Mouse (Mus musculus) T-helper 2 cell (primary cell): ENCODE results near the gene Acox2.

Experiments
- in situ Hi-C: fragments of 300-600 bp; cut with MboI, MseI; formaldehyde crosslinking; loops from one replicate; pipeline ENCODE4 v1.15.1; 2025; ENCODE audit warnings: high pct_unique_total_duplicates

Gene Acox2

DNA sequence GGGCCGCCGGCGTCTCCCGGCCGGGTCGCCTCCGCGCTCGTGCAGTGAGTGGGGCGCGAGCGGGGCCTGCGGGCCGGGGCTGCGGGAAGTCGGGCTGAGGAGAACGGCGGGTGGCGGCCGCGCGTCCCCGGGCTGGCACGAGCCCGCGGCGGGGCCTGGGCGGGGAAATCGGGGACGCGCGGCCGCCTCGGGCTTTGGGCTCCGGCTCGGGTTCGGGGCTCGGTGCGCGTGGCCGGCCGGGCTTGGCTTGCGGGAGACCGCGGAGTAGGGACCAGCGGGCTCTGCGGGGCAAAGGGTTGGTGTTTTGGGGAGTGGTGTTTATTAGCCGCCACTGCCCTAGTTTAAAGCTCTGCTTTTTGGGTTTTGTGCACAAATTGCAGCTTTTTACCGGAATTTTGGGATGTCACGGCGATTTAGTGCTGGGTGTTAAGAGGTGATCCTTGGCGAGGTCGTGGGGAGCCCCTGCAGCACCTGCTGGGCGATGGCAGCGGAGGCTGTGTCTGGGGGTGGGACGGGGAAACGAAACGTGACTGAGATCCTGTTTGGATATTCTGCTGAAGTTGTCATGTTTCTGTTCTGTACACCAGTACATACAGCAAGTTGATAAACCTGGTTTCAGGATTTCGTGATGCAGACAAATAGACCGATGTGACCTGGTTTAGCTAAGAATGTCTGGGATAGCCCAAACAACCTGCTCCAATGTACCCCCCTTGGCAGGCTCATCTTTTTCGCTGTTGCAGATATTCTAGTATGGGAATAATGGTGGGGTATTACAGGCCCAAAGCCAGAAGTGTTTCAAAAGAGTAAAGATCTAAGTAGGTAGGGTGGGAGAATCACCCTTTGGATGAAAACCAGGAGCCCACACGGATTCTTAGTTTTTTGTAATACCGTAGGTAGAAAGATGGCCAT lies 44.6 kb downstream of the Acox2 start:
- in situ Hi-C loops = no loop called here

GRCm38 (mm10) chr14:8213803-8214224 lies 45.3 kb downstream of the Acox2 start, which contains the start of gene Kctd6:
Gene Kctd6, plus strand, starts transcription at chr14:8214140.
- in situ Hi-C loops = no loop called here

DNA sequence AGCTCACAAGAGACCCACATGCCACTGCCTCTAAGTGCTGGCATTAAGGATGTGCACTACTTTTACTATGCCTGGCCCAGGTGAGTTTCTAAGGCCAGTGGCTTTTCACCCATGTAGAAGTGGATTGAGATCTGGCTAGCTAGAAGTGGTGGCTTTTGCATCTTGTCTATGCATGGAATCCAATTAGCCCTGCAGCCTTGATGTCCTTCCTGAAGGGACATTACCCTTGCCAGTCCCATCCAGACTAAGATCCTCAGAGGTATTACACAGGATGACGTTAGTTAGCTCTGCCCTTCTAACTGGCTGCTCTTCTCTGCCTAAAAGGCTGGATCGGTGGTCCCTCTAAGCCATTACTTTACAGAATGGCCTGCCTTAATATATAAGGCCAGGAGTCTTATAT lies 46.2 kb downstream of the Acox2 start:
- in situ Hi-C loops = no loop called here

GRCm38 (mm10) chr14:8209896-8210295 lies 49.3 kb downstream of the Acox2 start:
- in situ Hi-C loops = no loop called here

- in situ Hi-C loops = no loop called here
Measured at GRCm38 (mm10) chr14:8208876-8209275, 50.3 kb downstream of the Acox2 start.

DNA sequence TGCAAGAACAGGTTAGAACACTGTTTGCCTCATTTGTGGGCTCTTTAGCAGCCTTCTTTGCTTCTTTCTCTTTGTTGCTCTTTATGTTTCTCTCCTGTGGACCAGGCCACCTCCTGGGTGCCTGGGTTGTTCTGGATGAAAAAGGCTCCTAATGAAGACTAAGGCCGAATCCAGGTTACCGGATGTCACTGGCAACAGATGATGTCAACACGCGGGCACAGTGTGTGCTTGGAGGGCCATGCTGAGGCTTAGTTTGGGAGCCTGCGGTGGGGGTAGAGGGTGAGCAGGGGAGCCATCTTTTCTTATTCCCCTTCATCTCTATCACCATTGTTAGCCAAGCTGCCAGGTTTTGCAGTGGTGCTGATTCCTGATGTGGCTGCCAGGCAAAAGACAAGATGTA lies 51.6 kb downstream of the Acox2 start:
- in situ Hi-C loops = no loop called here

DNA sequence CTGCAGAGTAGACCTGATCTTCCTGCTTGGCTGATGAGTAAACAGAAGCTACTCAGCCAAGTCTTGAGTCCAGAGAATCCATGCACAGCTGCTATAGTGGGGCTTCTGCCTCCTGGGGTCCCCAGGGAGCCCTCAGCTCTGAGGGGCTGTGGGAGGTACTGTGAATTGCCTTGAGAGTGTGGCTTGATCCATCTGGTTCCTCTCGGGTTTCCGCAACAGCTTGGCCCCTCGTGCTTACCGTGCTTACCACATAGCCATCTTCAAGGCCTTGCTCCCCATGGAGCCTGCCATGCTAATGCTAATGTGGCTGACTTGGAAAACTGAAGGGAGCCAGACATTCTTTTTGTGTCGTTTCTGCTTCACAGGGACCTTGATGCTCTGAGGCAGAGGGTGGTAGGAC lies 52.0 kb downstream of the Acox2 start:
- in situ Hi-C loops = no loop called here

- in situ Hi-C loops = no loop called here
Measured at GRCm38 (mm10) chr14:8206179-8206910, 52.8 kb downstream of the Acox2 start.

DNA sequence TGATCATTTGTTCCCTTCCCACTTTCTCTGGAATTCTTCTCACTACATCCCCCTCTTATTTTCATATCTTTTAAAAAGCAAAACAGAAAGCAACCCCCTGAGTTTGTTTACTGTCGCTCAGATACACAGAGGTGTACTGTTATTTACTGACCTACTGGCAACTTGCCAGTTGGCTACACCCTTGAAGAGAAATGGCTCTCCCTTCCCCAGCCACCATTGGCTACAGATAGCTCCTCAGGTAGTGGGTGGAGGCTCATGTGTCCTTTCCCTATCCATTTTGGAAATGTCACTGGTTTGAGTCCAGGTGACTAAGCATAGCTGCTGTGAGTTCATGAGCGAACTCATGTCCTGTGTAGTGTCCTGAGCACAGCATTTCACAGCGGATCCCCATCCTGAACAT lies 57.4 kb downstream of the Acox2 start:
- in situ Hi-C loops = no loop called here

DNA sequence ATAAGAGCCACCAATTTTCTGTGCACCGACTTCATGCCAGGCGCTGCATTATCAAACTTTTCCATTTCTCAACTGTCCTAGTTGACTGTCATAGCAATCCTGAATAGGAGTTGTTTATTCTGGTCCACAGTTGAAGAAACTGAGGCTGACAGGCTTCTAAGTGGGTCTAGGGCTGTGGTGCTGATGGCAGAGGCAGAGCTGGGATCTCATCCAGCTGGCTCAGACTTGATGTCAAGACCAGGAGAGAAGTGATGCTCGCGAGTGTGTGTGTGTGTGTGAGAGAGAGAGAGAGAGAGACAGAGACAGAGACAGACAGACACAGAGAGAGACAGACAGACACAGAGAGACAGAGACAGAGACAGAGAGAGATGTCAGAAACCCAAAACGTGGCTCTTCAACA lies 58.4 kb downstream of the Acox2 start:
- in situ Hi-C loops = no loop called here

- in situ Hi-C loops = no loop called here
Measured at GRCm38 (mm10) chr14:8192727-8193126, 66.4 kb downstream of the Acox2 start.

GRCm38 (mm10) chr14:8191331-8191965 lies 67.7 kb downstream of the Acox2 start:
- in situ Hi-C loops = no loop called here

DNA sequence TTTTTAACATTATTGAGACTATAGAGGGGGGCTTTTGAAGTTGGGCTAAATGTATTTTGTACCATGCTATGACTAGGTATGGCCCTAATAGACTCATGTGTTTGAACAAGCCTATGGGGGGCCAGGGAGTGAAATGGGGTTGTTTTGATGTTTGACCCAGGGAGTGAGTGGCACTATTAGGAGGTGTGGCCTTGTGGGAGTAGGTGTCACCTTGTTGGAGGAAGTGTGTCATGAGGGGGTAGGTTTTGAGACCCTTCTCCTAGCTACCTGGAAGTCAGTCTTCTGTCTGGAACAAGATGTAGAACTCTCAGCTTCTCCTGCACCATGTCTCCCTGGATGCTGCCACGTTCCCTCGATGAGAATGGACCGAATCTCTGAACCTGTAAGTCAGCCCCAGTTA lies 68.6 kb downstream of the Acox2 start:
- in situ Hi-C loops = no loop called here

DNA sequence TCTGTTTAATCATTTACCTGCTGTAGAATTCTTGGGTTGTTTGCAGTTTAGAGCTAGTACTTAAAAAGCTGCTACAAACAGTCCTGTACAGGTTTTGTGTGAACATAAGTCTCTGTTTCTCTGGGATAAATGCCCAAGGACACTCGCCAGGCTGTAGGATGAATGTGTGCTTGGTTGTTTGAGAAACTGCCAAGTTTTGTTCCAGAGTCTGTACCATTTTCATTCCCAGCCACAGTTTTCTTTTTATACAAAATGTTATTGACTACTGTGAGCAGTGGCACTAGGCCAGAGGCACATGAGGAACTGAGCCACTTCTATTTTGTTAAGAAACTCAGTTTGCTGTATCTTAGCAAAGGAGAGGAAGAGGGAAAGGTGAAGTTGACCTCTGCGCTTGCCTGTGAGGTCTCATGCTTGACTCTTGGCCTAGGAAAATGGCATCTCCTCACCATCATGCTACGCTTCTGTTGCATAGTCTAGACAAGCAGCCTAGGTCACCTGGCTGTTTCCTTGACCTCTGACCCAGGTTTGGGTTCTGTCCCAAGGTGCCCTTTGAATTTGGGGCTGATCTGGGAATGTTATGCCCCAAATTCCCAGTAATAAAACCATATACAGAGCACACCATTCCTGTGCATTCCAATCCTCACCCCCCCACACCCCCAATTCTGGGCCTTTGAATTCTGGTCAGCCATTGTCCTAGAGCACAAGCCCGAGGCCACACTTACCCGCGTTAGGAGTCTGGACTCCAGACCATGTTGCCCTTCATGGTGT lies 72.7 kb downstream of the Acox2 start:
- in situ Hi-C loops = no loop called here

DNA sequence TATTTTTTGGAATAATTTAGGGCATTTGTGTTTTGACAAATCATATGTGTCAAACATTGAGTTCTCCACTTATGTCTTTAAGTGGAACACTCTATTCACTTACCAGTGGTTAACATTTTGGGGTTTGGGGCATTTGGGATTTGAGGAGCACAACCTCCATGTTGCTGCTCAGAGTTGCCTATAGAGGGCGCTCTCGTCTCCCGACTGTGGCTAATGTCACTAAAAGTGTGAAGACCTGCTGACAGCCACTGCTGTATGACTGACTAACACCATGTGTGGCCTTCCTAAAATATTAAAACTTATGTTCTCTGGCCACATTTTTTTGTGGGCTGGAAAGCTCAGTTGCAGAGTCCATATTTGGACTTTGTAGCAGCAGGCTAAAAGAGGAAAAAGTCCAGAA lies 75.8 kb downstream of the Acox2 start:
- in situ Hi-C loops = no loop called here

GRCm38 (mm10) chr14:8180371-8181035 lies 78.7 kb downstream of the Acox2 start:
- in situ Hi-C loops = no loop called here

GRCm38 (mm10) chr14:8176251-8176650 lies 82.9 kb downstream of the Acox2 start:
- in situ Hi-C loops = no loop called here
